Mouse (Mus musculus): ENCODE measurements around the gene Jmjd8.

- TF ChIP-seq CTCF (IDR thresholded peaks at IDR 0.05; ENCODE audit: low read depth, low read length) = no peak
- TF ChIP-seq EP300 (IDR thresholded peaks at IDR 0.05; ENCODE audit: insufficient read depth, low read depth, low read length) = no peak
- TF ChIP-seq POLR2A (IDR thresholded peaks at IDR 0.05; ENCODE audit: insufficient read depth, low read length) = no peak
These were observed 2.3 kb downstream of the Jmjd8 start for GRCm38 (mm10) chr17:25830806-25831431.

Measured in ES-Bruce4 (cell line).